Mouse (Mus musculus): ENCODE measurements at regions not wholly inside any gene's neighbourhood (a gene's known extent, or its start where the extent isn't known, plus 50 kb on each side); places are given as distances from the start of the nearest gene placed in this dataset.
A peak's percentile ranks its signal among the peaks of the same experiment; 100 is the strongest.

DNA sequence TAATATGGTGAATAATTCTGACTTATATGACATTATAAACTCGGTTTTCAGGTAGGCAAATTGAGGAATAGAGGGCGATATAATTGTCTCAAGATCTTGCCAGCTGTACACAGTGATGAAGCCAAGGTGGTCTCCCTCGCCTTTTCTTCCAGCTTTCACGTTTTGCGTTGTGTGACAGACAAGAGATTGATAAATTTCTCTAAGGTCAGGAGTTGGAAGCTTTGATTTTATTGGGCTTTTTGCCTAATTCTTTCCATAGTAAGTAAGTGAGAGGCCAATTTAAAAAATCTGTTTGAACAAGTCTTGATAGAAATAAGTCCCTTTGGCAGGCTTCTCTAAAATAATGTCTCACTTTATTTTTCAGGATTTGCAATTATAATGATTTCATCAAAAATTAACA, 549.4 kb upstream of the Klhl1 start:
- Histone ChIP-seq H3K4me3 (no peak overlapping the region), H3K4me1 (peaks cover 4% of the 10 kb centered on the region; the same call in 1 of the 2 replicates), H3K4me2 (replicated peaks) (no peak overlapping the region), H3K27ac (replicated peaks) (no peak overlapping the region), H3K27me3 (no peaks in the 10 kb centered on the region), H3K9me3 (no peaks in the 10 kb centered on the region), H3K9ac (replicated peaks) (no peak overlapping the region), H3K36me3 (no peaks in the 10 kb centered on the region)
- 39% methylated on average over 5 of the region's 5 CpGs for WGBS
- peak; percentile 65 for ATAC-seq (replicated peaks)

DNA sequence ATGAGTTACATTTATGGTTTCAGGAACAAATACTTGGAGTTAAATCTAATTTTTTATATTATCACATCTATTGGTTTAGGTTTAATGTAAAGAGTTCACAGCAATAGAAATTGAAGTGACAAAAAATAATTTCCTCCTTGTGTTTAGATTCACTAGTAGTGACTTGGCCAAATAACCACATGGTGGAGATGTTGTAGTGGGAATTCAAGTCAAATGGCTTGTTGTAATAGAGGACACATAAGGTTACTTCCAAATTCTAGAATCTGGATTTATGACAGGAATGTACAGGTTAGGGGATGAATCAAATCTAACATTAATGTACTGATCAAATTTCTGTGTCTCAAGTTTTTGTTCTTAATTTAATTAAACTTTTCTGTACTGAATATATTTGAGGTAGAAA, 526.4 kb upstream of the Klhl1 start:
- Histone ChIP-seq H3K27me3 (no peaks in the 10 kb centered on the region), H3K27ac (replicated peaks) (no peak overlapping the region), H3K4me3 (no peak overlapping the region), H3K9me3 (no peaks in the 10 kb centered on the region), H3K4me1 (no peaks in the 10 kb centered on the region), H3K4me2 (replicated peaks) (no peak overlapping the region), H3K36me3 (no peaks in the 10 kb centered on the region), H3K9ac (replicated peaks) (no peak overlapping the region)
- ATAC-seq (replicated peaks) = 0 out of 2 replicates have a peak, but pooled peaks have one; percentile 55

GRCm38 (mm10) chr14:97039850-97040249, 520.9 kb upstream of the Klhl1 start:
- 85% methylated on average over 3 of the region's 3 CpGs for WGBS
- H3K27me3 ChIP-seq = no peaks in the 10 kb centered on the region
- no peak for ATAC-seq (replicated peaks)
- no peaks in the 10 kb centered on the region for H3K9me3 ChIP-seq
- H3K4me3 ChIP-seq = no peak overlapping the region
- H3K36me3 ChIP-seq = no peaks in the 10 kb centered on the region
- no peaks in the 10 kb centered on the region for H3K4me1 ChIP-seq
- H3K27ac ChIP-seq (replicated peaks) = no peak overlapping the region
- no peak overlapping the region for H3K9ac ChIP-seq (replicated peaks)
- H3K4me2 ChIP-seq (replicated peaks) = no peak overlapping the region

DNA sequence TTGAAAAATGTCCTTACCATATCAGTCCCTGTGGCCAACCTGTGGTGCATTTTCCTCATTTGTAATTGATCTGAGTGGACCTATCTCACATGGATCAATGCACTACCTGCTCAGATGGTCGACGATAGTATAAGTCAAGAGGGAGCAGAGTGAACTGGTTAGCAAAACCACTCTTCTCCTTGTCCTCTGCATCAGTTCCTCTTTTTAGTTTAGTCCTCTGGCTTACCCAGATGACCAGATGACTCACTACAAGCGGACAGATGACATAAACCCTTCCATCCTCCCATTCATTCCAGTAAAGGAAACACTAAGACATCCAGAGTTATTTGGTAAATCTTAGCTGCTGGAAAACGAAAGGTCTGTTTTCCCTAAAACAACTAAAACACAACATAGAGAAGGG, 509.6 kb upstream of the Klhl1 start:
- Histone ChIP-seq H3K9ac (replicated peaks) (no peak overlapping the region), H3K27me3 (no peaks in the 10 kb centered on the region), H3K27ac (replicated peaks) (no peak overlapping the region), H3K4me2 (replicated peaks) (no peak overlapping the region), H3K9me3 (no peaks in the 10 kb centered on the region), H3K36me3 (no peaks in the 10 kb centered on the region), H3K4me1 (no peaks in the 10 kb centered on the region), H3K4me3 (no peak overlapping the region)
- 92% methylated on average over 4 of the region's 4 CpGs for WGBS
- no peak for ATAC-seq (replicated peaks)

DNA sequence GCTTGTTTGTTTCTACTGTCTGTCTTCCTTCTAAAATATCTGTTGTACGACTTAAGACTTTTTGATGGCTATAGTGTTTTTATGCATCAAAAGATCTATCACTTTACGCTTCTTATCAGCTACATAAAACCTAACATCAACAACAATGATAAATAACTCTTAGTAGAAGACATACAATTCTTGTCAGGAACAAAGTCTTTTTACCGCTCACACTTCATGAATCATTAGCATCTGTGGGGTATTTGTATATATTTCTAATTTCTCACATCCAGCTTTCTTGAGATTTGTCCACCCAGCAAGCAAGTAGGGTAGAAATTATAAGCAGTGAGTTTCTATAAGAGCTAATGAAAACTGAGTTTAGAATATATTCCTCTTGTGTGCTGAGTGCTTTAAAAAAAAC, 487.4 kb upstream of the Klhl1 start:
- no peak for ATAC-seq (replicated peaks)
- Histone ChIP-seq H3K27me3 (no peaks in the 10 kb centered on the region), H3K4me3 (no peak overlapping the region), H3K27ac (replicated peaks) (no peak overlapping the region), H3K4me1 (no peaks in the 10 kb centered on the region), H3K36me3 (no peaks in the 10 kb centered on the region), H3K9ac (replicated peaks) (no peak overlapping the region), H3K4me2 (replicated peaks) (no peak overlapping the region), H3K9me3 (no peaks in the 10 kb centered on the region)
- WGBS = 97% methylated on average over 3 of the region's 3 CpGs

DNA sequence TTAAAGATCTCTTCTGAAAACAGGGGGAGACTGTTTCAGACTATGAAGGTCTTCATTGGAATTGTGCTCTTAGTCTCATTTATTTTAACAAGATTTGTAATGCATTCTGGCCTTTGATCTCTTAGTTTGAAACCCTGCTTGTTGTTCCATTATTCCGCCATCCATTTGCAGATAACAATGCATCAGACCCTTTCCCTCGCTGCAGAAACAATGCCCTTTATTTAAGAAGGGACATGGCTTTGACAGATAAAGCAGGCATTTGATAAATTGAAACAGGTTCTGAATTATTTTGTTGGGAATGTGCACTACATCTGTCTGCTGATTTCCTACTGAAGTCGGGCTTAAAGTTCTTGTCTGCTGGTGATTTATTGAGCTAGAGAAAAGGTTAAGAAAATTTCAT, 476.2 kb upstream of the Klhl1 start:
- Histone ChIP-seq H3K36me3 (no peaks in the 10 kb centered on the region), H3K27ac (replicated peaks) (no peak overlapping the region), H3K27me3 (no peaks in the 10 kb centered on the region), H3K9ac (replicated peaks) (no peak overlapping the region), H3K4me2 (replicated peaks) (no peak overlapping the region), H3K9me3 (no peaks in the 10 kb centered on the region), H3K4me3 (no peak overlapping the region), H3K4me1 (no peaks in the 10 kb centered on the region)
- ATAC-seq (replicated peaks) = no peak
- WGBS = 14% methylated on average over 3 of the region's 3 CpGs

- no peaks in the 10 kb centered on the region for H3K9me3 ChIP-seq
- H3K9ac ChIP-seq (replicated peaks) = no peak overlapping the region
- no peaks in the 10 kb centered on the region for H3K4me1 ChIP-seq
- H3K4me2 ChIP-seq (replicated peaks) = no peak overlapping the region
- no peak for ATAC-seq (replicated peaks)
- H3K36me3 ChIP-seq = no peaks in the 10 kb centered on the region
- no peak overlapping the region for H3K4me3 ChIP-seq
- no peaks in the 10 kb centered on the region for H3K27me3 ChIP-seq
- H3K27ac ChIP-seq (replicated peaks) = no peak overlapping the region
- 86% methylated on average over 8 of the region's 8 CpGs for WGBS
Observed at GRCm38 (mm10) chr14:96990542-96991162, 471.8 kb upstream of the Klhl1 start.

DNA sequence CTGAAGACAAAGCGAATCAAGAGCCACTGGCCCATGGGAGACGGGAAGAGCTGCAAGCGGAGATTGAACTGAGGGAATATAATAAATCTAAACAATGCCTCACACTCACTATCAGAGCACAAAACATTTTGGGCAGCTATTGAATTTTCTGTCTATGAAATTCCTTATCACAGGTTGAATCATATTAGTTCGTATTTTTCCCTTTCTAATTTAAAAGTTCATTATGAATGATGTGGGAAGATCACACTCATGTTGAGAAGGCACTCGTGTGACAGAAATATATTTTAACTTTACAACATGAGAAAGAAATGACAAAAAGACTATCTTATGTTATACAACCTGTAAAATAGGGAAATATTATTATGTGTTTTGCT, 444.2 kb upstream of the Klhl1 start:
- no peaks in the 10 kb centered on the region for H3K4me1 ChIP-seq
- no peak overlapping the region for H3K4me3 ChIP-seq
- no peak overlapping the region for H3K27ac ChIP-seq (replicated peaks)
- no peak for ATAC-seq (replicated peaks)
- no peaks in the 10 kb centered on the region for H3K9me3 ChIP-seq
- H3K9ac ChIP-seq (replicated peaks) = no peak overlapping the region
- 31% methylated on average over 5 of the region's 5 CpGs for WGBS
- H3K27me3 ChIP-seq = no peaks in the 10 kb centered on the region
- H3K36me3 ChIP-seq = no peaks in the 10 kb centered on the region
- H3K4me2 ChIP-seq (replicated peaks) = no peak overlapping the region

DNA sequence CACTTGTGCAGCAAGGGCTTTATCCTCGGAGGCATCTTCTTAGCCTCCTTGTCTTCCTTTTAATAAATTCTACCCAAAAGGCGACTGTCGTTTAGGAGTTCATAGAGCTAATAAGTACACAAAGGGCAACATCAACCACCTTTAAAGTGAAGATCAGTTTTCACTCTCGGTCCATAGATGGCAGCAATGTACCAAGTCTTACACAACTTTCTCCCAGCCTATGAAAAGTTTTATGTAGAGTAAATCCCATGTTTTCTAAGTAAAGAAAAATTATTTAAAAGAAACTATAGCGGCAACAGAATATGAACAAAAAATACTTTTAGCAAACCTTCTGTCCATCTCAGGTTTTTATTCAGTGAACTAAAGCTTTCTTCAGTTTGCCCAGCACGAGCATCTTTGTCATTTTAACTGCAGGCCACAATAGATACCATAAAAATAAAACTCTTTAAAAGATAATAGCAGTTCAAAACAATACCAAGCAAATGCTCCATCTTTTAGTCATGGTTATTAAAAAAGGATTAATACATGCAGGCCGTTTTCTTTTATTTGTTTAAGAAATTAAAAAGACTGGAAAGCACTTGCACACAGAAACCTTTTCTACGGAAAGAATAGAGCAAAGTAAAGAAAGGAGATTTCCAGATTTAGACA, 443.6 kb upstream of the Klhl1 start:
- H3K36me3 ChIP-seq = no peaks in the 10 kb centered on the region
- WGBS = 20% methylated on average over 8 of the region's 8 CpGs
- no peak overlapping the region for H3K27ac ChIP-seq (replicated peaks)
- H3K27me3 ChIP-seq = no peaks in the 10 kb centered on the region
- no peaks in the 10 kb centered on the region for H3K9me3 ChIP-seq
- no peak overlapping the region for H3K4me3 ChIP-seq
- H3K4me2 ChIP-seq (replicated peaks) = no peak overlapping the region
- no peak overlapping the region for H3K9ac ChIP-seq (replicated peaks)
- ATAC-seq (replicated peaks) = no peak
- H3K4me1 ChIP-seq = no peaks in the 10 kb centered on the region

- H3K4me2 ChIP-seq (replicated peaks) = no peak overlapping the region
- ATAC-seq (replicated peaks) = no peak
- no peak overlapping the region for H3K9ac ChIP-seq (replicated peaks)
- no peaks in the 10 kb centered on the region for H3K27me3 ChIP-seq
- H3K9me3 ChIP-seq = no peaks in the 10 kb centered on the region
- WGBS = 83% methylated on average over 4 of the region's 4 CpGs
- H3K36me3 ChIP-seq = no peaks in the 10 kb centered on the region
- no peak overlapping the region for H3K27ac ChIP-seq (replicated peaks)
- H3K4me1 ChIP-seq = no peaks in the 10 kb centered on the region
- no peak overlapping the region for H3K4me3 ChIP-seq
Observed at GRCm38 (mm10) chr14:96956115-96956514, 437.2 kb upstream of the Klhl1 start.

DNA sequence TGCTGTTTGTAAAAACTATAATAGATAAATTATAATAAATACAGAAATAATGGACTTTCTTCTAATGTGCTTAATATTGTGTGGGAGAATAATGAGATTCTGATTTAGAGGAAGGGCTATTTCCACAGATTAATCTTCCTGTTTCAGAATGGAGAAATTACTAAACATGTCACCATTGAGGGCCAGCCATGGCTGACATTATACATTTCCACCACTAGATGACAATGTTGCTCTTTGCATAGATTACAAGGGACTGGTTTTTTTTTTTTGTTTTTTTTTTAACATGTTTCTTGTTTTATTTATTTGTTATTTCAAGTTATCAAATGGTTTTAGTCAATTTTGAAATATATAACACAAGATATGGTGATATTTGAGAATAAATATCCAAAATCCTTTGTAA, 435.6 kb upstream of the Klhl1 start:
- Histone ChIP-seq H3K4me2 (replicated peaks) (no peak overlapping the region), H3K4me3 (no peak overlapping the region), H3K9me3 (no peaks in the 10 kb centered on the region), H3K27ac (replicated peaks) (no peak overlapping the region), H3K4me1 (no peaks in the 10 kb centered on the region), H3K27me3 (no peaks in the 10 kb centered on the region), H3K36me3 (no peaks in the 10 kb centered on the region), H3K9ac (replicated peaks) (no peak overlapping the region)
- ATAC-seq (replicated peaks) = no peak; the same call in 1 of the 2 replicates

- WGBS = 12% methylated on average over 2 of the region's 2 CpGs
Observed at GRCm38 (mm10) chr14:96908737-96909136, 389.8 kb upstream of the Klhl1 start.

DNA sequence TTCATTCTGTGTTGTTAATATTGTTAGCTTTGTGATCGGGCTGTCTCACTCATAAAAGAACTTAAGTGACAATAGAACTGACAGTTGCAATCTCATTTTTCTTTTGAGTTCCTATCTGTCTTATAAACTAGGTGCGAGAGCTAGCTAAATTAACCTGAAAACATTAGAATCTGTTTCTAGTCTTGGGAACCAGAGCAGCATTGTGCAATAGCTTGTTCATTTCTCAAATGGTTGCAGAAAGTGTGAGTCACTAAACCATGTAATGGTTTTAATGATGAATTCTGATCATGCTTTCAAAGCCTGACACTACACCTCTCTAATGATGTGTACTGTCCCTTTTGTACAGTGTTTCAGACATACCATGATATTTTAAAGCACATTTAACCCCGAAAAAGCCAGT, 360.8 kb upstream of the Klhl1 start:
- H3K27me3 ChIP-seq = no peaks in the 10 kb centered on the region
- H3K4me1 ChIP-seq = no peaks in the 10 kb centered on the region
- 77% methylated on average over 3 of the region's 3 CpGs for WGBS
- H3K4me2 ChIP-seq (replicated peaks) = no peak overlapping the region
- no peak for ATAC-seq (replicated peaks)
- no peak overlapping the region for H3K9ac ChIP-seq (replicated peaks)
- no peaks in the 10 kb centered on the region for H3K9me3 ChIP-seq
- no peak overlapping the region for H3K4me3 ChIP-seq
- H3K36me3 ChIP-seq = no peaks in the 10 kb centered on the region
- H3K27ac ChIP-seq (replicated peaks) = no peak overlapping the region

More at GRCm38 (mm10) chr14:96908737-96909136, 389.8 kb upstream of the Klhl1 start:
- peak; percentile 69; the same call in 1 of the 2 replicates for ATAC-seq (replicated peaks)
- Histone ChIP-seq H3K27ac (replicated peaks) (no peak overlapping the region), H3K36me3 (no peaks in the 10 kb centered on the region), H3K27me3 (no peaks in the 10 kb centered on the region), H3K4me2 (replicated peaks) (no peak overlapping the region), H3K4me3 (no peak overlapping the region), H3K4me1 (no peaks in the 10 kb centered on the region), H3K9ac (replicated peaks) (no peak overlapping the region), H3K9me3 (no peaks in the 10 kb centered on the region)

All from forebrain, embryonic 15.5 days (tissue).